Mouse (Mus musculus) lung, adult 10 weeks (tissue): ENCODE data around the gene Neu1. TPM values are rescaled to one million over a fixed set of nuclear protein-coding genes. Genes with fewer than 3 reads are reported as not detected.

Experiments
- polyA plus RNA-seq: library from polyadenylated mRNA; stranded (reverse); fragments of 350-450 nt; fragmentation: Illumina TruSeq; extraction: RNeasy Lipid Tissue Mini Kit (QIAGEN cat#74804); gene quantifications from one replicate; pipeline ENCODE4 v1.2.3, GENCODE M21; 2014; ENCODE audit warnings: low read depth, low replicate concordance; ENCODE audit not compliant: insufficient read depth

Neu1 gene
- polyA plus RNA-seq, result 22.0 TPM

GRCm38 (mm10) chr17:34931061-34931734 is at the start of gene Neu1:
Neu1 (plus strand) TSS chr17:34931253.

GRCm38 (mm10) chr17:34881683-34882310 is 49.3 kb upstream of the Neu1 start, which contains the start of gene Gm20547:
Gm20547 (minus strand) TSS chr17:34882042.

GRCm38 (mm10) chr17:34898160-34898586 is 32.9 kb upstream of the Neu1 start, which contains the start of the genes C2 and Ehmt2:
C2 (minus strand) TSS chr17:34898265.
Ehmt2 (plus strand) TSS chr17:34898469.

GRCm38 (mm10) chr17:34913930-34914665 is 17.0 kb upstream of the Neu1 start, which contains the start of gene Slc44a4:
Slc44a4 (plus strand) TSS chr17:34914466.

GRCm38 (mm10) chr17:34959130-34959778 is 28.2 kb downstream of the Neu1 start, which contains the start of gene Hspa1b:
Hspa1b (minus strand) TSS chr17:34959238.

GRCm38 (mm10) chr17:34969822-34970221 is 38.8 kb downstream of the Neu1 start, which contains the start of gene Gm20481:
Gm20481 (plus strand) TSS chr17:34969912.

GRCm38 (mm10) chr17:34972069-34972749 is 41.2 kb downstream of the Neu1 start, which contains the start of the genes Hspa1a and Hspa1l:
Hspa1a (minus strand) TSS chr17:34972156.
Hspa1l (plus strand) TSS chr17:34972703.

GRCm38 (mm10) chr17:34981690-34982180 is 50.7 kb downstream of the Neu1 start, which contains the start of gene Lsm2:
Lsm2 (plus strand) TSS chr17:34981862.

Other genes starting within 250 kb of the Neu1 start
- gene C4b, start 187.4 kb upstream of the Neu1 start, polyA plus RNA-seq, result 122 TPM
- not detected for gene Cyp21a1, start 126.7 kb upstream of the Neu1 start, polyA plus RNA-seq
- gene Stk19, start 94.3 kb upstream of the Neu1 start, polyA plus RNA-seq, result 27.3 TPM
- 27.5 TPM for gene Dxo, start 94.2 kb upstream of the Neu1 start, polyA plus RNA-seq
- 19.3 TPM for gene Skiv2l, start 81.0 kb upstream of the Neu1 start, polyA plus RNA-seq
- gene Nelfe, start 80.9 kb upstream of the Neu1 start, polyA plus RNA-seq, result 30.3 TPM
- 38.7 TPM for gene Cfb, start 68.7 kb upstream of the Neu1 start, polyA plus RNA-seq
- gene Zbtb12, start 51.8 kb upstream of the Neu1 start, polyA plus RNA-seq, result 4.5 TPM
- not detected for gene Gm20547, start 49.2 kb upstream of the Neu1 start, polyA plus RNA-seq
- 24.6 TPM for gene C2, start 33.0 kb upstream of the Neu1 start, polyA plus RNA-seq
- gene Ehmt2, start 32.8 kb upstream of the Neu1 start, polyA plus RNA-seq, result 39.7 TPM
- 9.2 TPM for gene Slc44a4, start 16.8 kb upstream of the Neu1 start, polyA plus RNA-seq
- 18.0 TPM for gene Hspa1b, start 28.0 kb downstream of the Neu1 start, polyA plus RNA-seq
- gene Gm20481, start 38.7 kb downstream of the Neu1 start, polyA plus RNA-seq, result not detected
- gene Hspa1a, start 40.9 kb downstream of the Neu1 start, polyA plus RNA-seq, result 15.5 TPM
- gene Hspa1l, start 41.5 kb downstream of the Neu1 start, polyA plus RNA-seq, result 1.2 TPM
- 34.0 TPM for gene Lsm2, start 50.6 kb downstream of the Neu1 start, polyA plus RNA-seq
- 25.7 TPM for gene Vars, start 69.7 kb downstream of the Neu1 start, polyA plus RNA-seq
- gene Vwa7, start 85.3 kb downstream of the Neu1 start, polyA plus RNA-seq, result 0.74 TPM
- gene Sapcd1, start 96.8 kb downstream of the Neu1 start, polyA plus RNA-seq, result 1.3 TPM
- gene Msh5, start 115.5 kb downstream of the Neu1 start, polyA plus RNA-seq, result 3.1 TPM
- 242 TPM for gene Clic1, start 118.7 kb downstream of the Neu1 start, polyA plus RNA-seq
- gene Ddah2, start 127.8 kb downstream of the Neu1 start, polyA plus RNA-seq, result 99.2 TPM
- 2.4 TPM for gene Ly6g6c, start 134.1 kb downstream of the Neu1 start, polyA plus RNA-seq
- 0.84 TPM for gene Mpig6b, start 134.9 kb downstream of the Neu1 start, polyA plus RNA-seq
- 1.4 TPM for gene Ly6g6e, start 145.6 kb downstream of the Neu1 start, polyA plus RNA-seq
- 13.1 TPM for gene Ly6g6d, start 146.8 kb downstream of the Neu1 start, polyA plus RNA-seq
- gene Ly6g6f, start 154.4 kb downstream of the Neu1 start, polyA plus RNA-seq, result not detected
- gene Abhd16a, start 158.0 kb downstream of the Neu1 start, polyA plus RNA-seq, result 72.3 TPM
- not detected for gene Ly6g5c, start 177.0 kb downstream of the Neu1 start, polyA plus RNA-seq
- 0.55 TPM for gene Ly6g5b, start 184.2 kb downstream of the Neu1 start, polyA plus RNA-seq
- 23.7 TPM for gene Gpank1, start 190.2 kb downstream of the Neu1 start, polyA plus RNA-seq
- gene Csnk2b, start 190.8 kb downstream of the Neu1 start, polyA plus RNA-seq, result 116 TPM
- gene D17H6S53E, start 195.1 kb downstream of the Neu1 start, polyA plus RNA-seq, result 11.1 TPM
- not detected for gene Apom, start 200.8 kb downstream of the Neu1 start, polyA plus RNA-seq
- gene Bag6, start 203.9 kb downstream of the Neu1 start, polyA plus RNA-seq, result 66.8 TPM
- gene Prrc2a, start 233.6 kb downstream of the Neu1 start, polyA plus RNA-seq, result 149 TPM
- 14.2 TPM for gene Aif1, start 244.8 kb downstream of the Neu1 start, polyA plus RNA-seq